Mouse (Mus musculus): ENCODE measurements at regions not wholly inside any gene's neighbourhood (a gene's known extent, or its start where the extent isn't known, plus 50 kb on each side); places are given as distances from the start of the nearest gene placed in this dataset.

GRCm38 (mm10) chr6:61066501-61067282, 113.4 kb upstream of the Ccser1 start:
- TF ChIP-seq CTCF (IDR thresholded peaks at IDR 0.05; ENCODE audit: extremely low read depth, insufficient read length, insufficient replicate concordance, low read depth, low read length) (no peak), POLR2A (IDR thresholded peaks at IDR 0.05; ENCODE audit: low read depth, low read length) (no peak)
